Mouse (Mus musculus) gastrocnemius, adult 8-10 months (tissue): ENCODE measurements at regions not wholly inside any gene's neighbourhood (a gene's known extent, or its start where the extent isn't known, plus 50 kb on each side); places are given as distances from the start of the nearest gene placed in this dataset.

Experiments used
- DNase-seq, 2 experiments: peaks; one replicate each; pipeline ENCODE4 v3.0.0; 2022; ENCODE audit warnings: low spot score in 2 of 2

DNA sequence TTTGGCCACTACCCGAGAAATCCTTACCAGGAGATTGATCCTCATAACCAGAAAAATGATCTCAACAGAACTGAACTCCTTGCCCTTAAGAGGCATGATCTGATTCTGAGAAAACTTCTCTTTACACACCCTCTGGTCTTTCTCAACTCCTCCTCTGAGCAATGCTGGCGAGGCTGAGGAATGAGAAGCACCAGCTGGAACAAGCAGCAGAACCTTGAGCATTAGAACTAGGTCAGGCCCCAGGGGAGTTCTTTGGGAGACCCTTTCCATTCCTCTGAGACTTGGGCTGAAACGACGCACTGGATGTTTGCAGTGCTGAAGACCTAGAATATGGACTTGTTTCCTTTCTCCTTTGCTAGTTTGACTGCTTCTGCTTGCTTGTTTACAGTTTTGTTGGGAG lies 224.6 kb upstream of the Ar start:
- peak; percentile 10 to 35 for DNase-seq

- no peak for DNase-seq
These were observed 224.2 kb upstream of the Ar start for GRCm38 (mm10) chrX:97924361-97924760.

GRCm38 (mm10) chrX:97925811-97926210 lies 222.8 kb upstream of the Ar start:
- DNase-seq, result no peak
